In the genomic region with DNA sequence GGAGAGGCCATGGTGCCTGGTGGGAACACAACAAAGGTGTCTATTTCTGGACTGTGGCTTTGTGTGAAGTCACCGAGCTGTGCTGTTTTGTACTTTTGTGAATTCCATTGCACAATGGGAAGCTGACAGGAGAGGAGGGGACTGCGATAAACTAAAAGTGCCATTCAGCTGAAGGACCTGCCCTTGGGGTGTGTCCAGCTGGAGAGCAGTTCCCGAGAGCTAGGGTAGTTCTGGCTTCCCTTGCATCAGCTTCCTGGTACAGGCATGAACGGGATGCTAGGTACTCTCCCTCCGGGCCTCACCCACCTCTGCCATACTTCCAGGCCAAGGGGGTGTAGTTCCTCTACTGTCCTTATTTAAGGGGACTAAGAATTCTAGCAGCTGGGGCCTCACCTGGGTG, we compare ENCODE assay signal across 13 mouse cellular contexts.
A peak's percentile ranks its signal among the peaks of the same experiment; 100 is the strongest.
DNase-seq lines count a peak whose midpoint lies in the region; ATAC-seq and TF ChIP-seq lines count a peak whose summit lies in the region.
"Had no signal": no experiment of that assay in that cellular context is flagged by ENCODE, and none has a peak within 500 bp of the region (broad histone marks: within the 10 kb centered on the region; RNA-seq: fewer than 3 reads in every experiment).

No protein-coding gene starts in this region.

- WGBS in heart, embryonic 13.5 days = 27% methylated on average over 5 of the region's 5 CpGs
- WGBS in lung, postnatal 0 days = 36% methylated on average over 5 of the region's 5 CpGs

- TF ChIP-seq EP300 in ES-Bruce4 (IDR thresholded peaks at IDR 0.05; ENCODE audit: insufficient read depth, low read depth, low read length) = peak; percentile 94
- peak; percentile 65; the same call in 1 of the 2 replicates for TF ChIP-seq EP300 in lung, postnatal 0 days (IDR thresholded peaks at IDR 0.05)

- no peak for TF ChIP-seq CTCF in ES-Bruce4 (IDR thresholded peaks at IDR 0.05; ENCODE audit: low read depth, low read length)
- no peak for TF ChIP-seq CTCF in lung, postnatal 0 days (IDR thresholded peaks at IDR 0.05)
- no peak for TF ChIP-seq CTCF in left cerebral cortex, adult 2 months (IDR thresholded peaks at IDR 0.05)

- no peaks in the 10 kb centered on the region for H3K9me3 ChIP-seq in heart, embryonic 13.5 days
- no peaks in the 10 kb centered on the region for H3K9me3 ChIP-seq in ES-Bruce4 (replicated peaks; ENCODE audit: control insufficient read depth, insufficient read depth, low read length, poor library complexity, severe bottlenecking)
- H3K9me3 ChIP-seq in lung, postnatal 0 days (ENCODE audit: low read length) = no peaks in the 10 kb centered on the region
- H3K9me3 ChIP-seq: limb, embryonic 13.5 days had no signal

- no peaks in the 10 kb centered on the region for H3K36me3 ChIP-seq in heart, embryonic 13.5 days
- no peaks in the 10 kb centered on the region for H3K36me3 ChIP-seq in ES-Bruce4 (ENCODE audit: control insufficient read depth, insufficient read depth, low read length, poor library complexity, severe bottlenecking)
- H3K36me3 ChIP-seq in lung, postnatal 0 days (ENCODE audit: insufficient read depth, low read length) = no peaks in the 10 kb centered on the region
- H3K36me3 ChIP-seq: limb, embryonic 13.5 days had no signal

- no peak; the same call in 1 of the 2 replicates for ATAC-seq in heart, embryonic 13.5 days (ENCODE audit: extremely low read depth, insufficient number of reproducible peaks, low FRiP score, low TSS enrichment)
- peak; percentile 95 for ATAC-seq in lung, postnatal 0 days

- DNase-seq in heart, adult 18-20 months = no peak
- DNase-seq in R1 (ENCODE audit: low read depth, low spot score) = peak; percentile 88
- peak; percentile 94 for DNase-seq in lung, postnatal 0 days (ENCODE audit: low spot score)
- DNase-seq in gastrocnemius, postnatal 4 days (ENCODE audit: low spot score in 2 of 2) = no peak
- DNase-seq in left cerebral cortex, adult 2 months (ENCODE audit: extremely low spot score in 1 of 2, low spot score in 2 of 2) = no peak
- no peak for DNase-seq in layer of hippocampus, adult 11-12 months (ENCODE audit: low spot score)
- DNase-seq: cerebellum, postnatal 36 days; heart, postnatal 36 days; kidney, postnatal 10 days; right cerebral cortex, postnatal 4 days had no signal

- no peak for TF ChIP-seq POLR2A in ES-Bruce4 (IDR thresholded peaks at IDR 0.05; ENCODE audit: insufficient read depth, low read length)

- H3K27me3 ChIP-seq in heart, embryonic 13.5 days (replicated peaks) = no peaks in the 10 kb centered on the region
- H3K27me3 ChIP-seq in ES-Bruce4 (ENCODE audit: control insufficient read depth, insufficient read depth, low read length, poor library complexity, severe bottlenecking) = no peaks in the 10 kb centered on the region
- no peaks in the 10 kb centered on the region for H3K27me3 ChIP-seq in lung, postnatal 0 days (replicated peaks; ENCODE audit: insufficient read depth, low read length)
- H3K27me3 ChIP-seq: limb, embryonic 13.5 days had no signal

- H3K27ac ChIP-seq in heart, embryonic 13.5 days (replicated peaks) = peak overlapping the region; percentile 53; the same call in 1 of the 2 replicates
- peak overlapping the region; percentile 84 for H3K27ac ChIP-seq in ES-Bruce4 (ENCODE audit: insufficient read depth, low read length)
- H3K27ac ChIP-seq in lung, postnatal 0 days (ENCODE audit: low read length) = peak overlapping the region; percentile 60; the same call in 1 of the 2 replicates
- H3K27ac ChIP-seq in left cerebral cortex, adult 2 months = no peak overlapping the region
- H3K27ac ChIP-seq: limb, embryonic 13.5 days had no signal

- intact Hi-C loops in left cerebral cortex, adult 2 months (cut with DNase I) = no loop called here

- H3K4me1 ChIP-seq in heart, embryonic 13.5 days = peaks cover 10% of the 10 kb centered on the region
- peaks cover 2% of the 10 kb centered on the region for H3K4me1 ChIP-seq in ES-Bruce4 (ENCODE audit: control insufficient read depth, insufficient read depth, low read length)
- H3K4me1 ChIP-seq in lung, postnatal 0 days (ENCODE audit: insufficient read depth, low read depth, low read length) = no peaks in the 10 kb centered on the region
- H3K4me1 ChIP-seq: limb, embryonic 13.5 days had no signal

- H3K9ac ChIP-seq in heart, embryonic 13.5 days = no peak overlapping the region
- H3K9ac ChIP-seq in ES-Bruce4 (ENCODE audit: low read depth, poor library complexity, severe bottlenecking) = no peak overlapping the region
- H3K9ac ChIP-seq in lung, postnatal 0 days (replicated peaks; ENCODE audit: low read depth) = no peak overlapping the region
- H3K9ac ChIP-seq: limb, embryonic 13.5 days had no signal

- H3K4me3 ChIP-seq in heart, embryonic 13.5 days = no peak overlapping the region
- H3K4me3 ChIP-seq in ES-Bruce4 (ENCODE audit: low read depth, low read length) = no peak overlapping the region
- no peak overlapping the region for H3K4me3 ChIP-seq in lung, postnatal 0 days (ENCODE audit: low read depth, low read length)
- no peak overlapping the region for H3K4me3 ChIP-seq in left cerebral cortex, adult 2 months
- H3K4me3 ChIP-seq: limb, embryonic 13.5 days had no signal

- no peak overlapping the region for H3K4me2 ChIP-seq in heart, embryonic 13.5 days
- no peak overlapping the region for H3K4me2 ChIP-seq in lung, postnatal 0 days (replicated peaks; ENCODE audit: low read depth, low read length)
- H3K4me2 ChIP-seq: limb, embryonic 13.5 days had no signal

Comparison
In these comparisons a context has a peak if more than half of its experiments do, and no peak if none do; other contexts are left out.
1. DNase-seq: peak in R1 (single experiment) and lung, postnatal 0 days (single experiment); none in heart, adult 18-20 months (0 of 2), gastrocnemius, postnatal 4 days (0 of 2), left cerebral cortex, adult 2 months (0 of 2) and layer of hippocampus, adult 11-12 months (single experiment).